In genomic region chrX:169685131-169685530, GRCm38 (mm10) we compare ENCODE assay signal across 8 mouse cellular contexts. TPM values are rescaled to one million over a fixed set of nuclear protein-coding genes. Genes with fewer than 3 reads are reported as not detected.
DNase-seq lines count a peak whose midpoint lies in the region; ATAC-seq lines count a peak whose summit lies in the region.

Mid1 (plus strand) TSS chrX:169685199.

- H3K4me3 ChIP-seq in heart, embryonic 15.5 days: peak within 1 kb of the TSS; percentile 54

- peak within 1 kb of the TSS; percentile 68 for H3K27ac ChIP-seq in heart, embryonic 15.5 days

- peak within 1 kb of the TSS; percentile 53 for H3K4me2 ChIP-seq in heart, embryonic 15.5 days

- H3K9ac ChIP-seq in heart, embryonic 15.5 days: peak within 1 kb of the TSS; percentile 46; the same call in 1 of the 2 replicates

- DNase-seq in layer of hippocampus, postnatal 14 days (ENCODE audit: low spot score in 2 of 2): no peak
- DNase-seq in layer of hippocampus, adult 9-10 months (ENCODE audit: low spot score): no peak
- DNase-seq in embryo, embryonic 11 days: peak; percentile 30
- no peak for DNase-seq in left cerebral cortex, adult 8-10 months (ENCODE audit: low spot score in 2 of 2)
- DNase-seq in urinary bladder, postnatal 14 days (ENCODE audit: low spot score): peak; percentile 53
- no peak for DNase-seq in B cell, adult 2 months

- H3K9me3 ChIP-seq in heart, embryonic 15.5 days (replicated peaks): no peaks in the 10 kb centered on the region

- no peak for ATAC-seq in heart, embryonic 15.5 days (replicated peaks; ENCODE audit: insufficient number of reproducible peaks, insufficient read depth, low FRiP score, low read depth)
- no peak for ATAC-seq in megakaryocyte-erythroid progenitor cell, adult 5-6 weeks (replicated peaks; ENCODE audit: low FRiP score, low TSS enrichment, poor library complexity, severe bottlenecking)

- H3K4me1 ChIP-seq in heart, embryonic 15.5 days (replicated peaks): no peaks in the 10 kb centered on the region

- no peaks in the 10 kb centered on the region for H3K36me3 ChIP-seq in heart, embryonic 15.5 days

- H3K27me3 ChIP-seq in heart, embryonic 15.5 days: no peaks in the 10 kb centered on the region

- WGBS in heart, embryonic 15.5 days: 15% methylated on average over 10 of the region's 10 CpGs

RNA-seq across cellular contexts. Expression of gene Mid1, which starts in this region (rescaled TPM):
- total RNA-seq in layer of hippocampus, postnatal 14 days (2021): 10 to 100 TPM; 22.6 to 30.0 TPM
- polyA plus RNA-seq in heart, embryonic 15.5 days (2015; fragmentation: Nextera tagmentation; extraction: Ambion mirVana): 4.9 and 7.4 TPM in 2 replicates
- 10 to 100 TPM in 3 of 4 experiments, 1 to 10 TPM in 1; 5.2 to 19.8 (median 12.6) TPM for total RNA-seq in left cerebral cortex, adult 8-10 months (2022)
- total RNA-seq in megakaryocyte-erythroid progenitor cell, adult 5-6 weeks (2014; fragmentation: Nextera tagmentation): 90.6 and 112 TPM in 2 replicates
- 8.3 and 29.5 TPM in 2 replicates for total RNA-seq in megakaryocyte-erythroid progenitor cell, adult 5-6 weeks (2017)

Comparison
In these comparisons a context has a peak if more than half of its experiments do, and no peak if none do; other contexts are left out.
1. DNase-seq: peak in embryo, embryonic 11 days (single experiment) and urinary bladder, postnatal 14 days (single experiment); none in layer of hippocampus, postnatal 14 days (0 of 2), layer of hippocampus, adult 9-10 months (single experiment), left cerebral cortex, adult 8-10 months (0 of 2) and B cell, adult 2 months (0 of 2).